Mouse (Mus musculus): ENCODE results near the gene Cuzd1.

DNA sequence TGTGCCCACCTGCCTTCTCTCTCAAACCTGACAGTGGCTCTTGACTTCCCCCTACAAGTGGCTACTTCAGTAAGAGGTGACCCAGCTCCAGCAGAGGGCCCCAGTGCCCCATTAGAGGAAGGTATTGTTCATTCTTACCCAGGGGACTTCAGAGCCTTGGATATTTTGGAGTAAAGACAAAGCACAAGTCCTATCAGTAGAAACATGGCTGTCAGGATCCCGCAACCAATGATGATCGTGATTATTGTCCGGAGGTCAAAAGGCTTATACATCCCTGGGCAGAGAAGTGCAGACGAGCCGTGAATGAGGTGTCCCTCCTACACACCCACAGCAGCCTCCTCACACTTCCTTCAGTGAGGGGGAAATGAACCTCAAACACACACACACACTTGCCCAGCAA is 5.0 kb upstream of the Cuzd1 start:
- TF ChIP-seq CTCF (IDR thresholded peaks at IDR 0.05; ENCODE audit: control insufficient read depth, insufficient read depth, insufficient read length) (no peak), USF1 (IDR thresholded peaks at IDR 0.05; ENCODE audit: low read depth) (no peak), CEBPB (IDR thresholded peaks at IDR 0.05; ENCODE audit: low read depth) (no peak), MAX (IDR thresholded peaks at IDR 0.05) (no peak), MYOD1 (IDR thresholded peaks at IDR 0.05; ENCODE audit: control insufficient read depth, insufficient read length, low read depth) (no peak), MYOG (IDR thresholded peaks at IDR 0.05; ENCODE audit: control insufficient read depth, extremely low read depth, insufficient read length) (no peak)
